Mouse (Mus musculus) midbrain, postnatal 0 days (tissue): ENCODE results near the gene Fasl. TPM values are rescaled to one million over a fixed set of nuclear protein-coding genes. Genes with fewer than 3 reads are reported as not detected.

ENCODE experiments used
- ATAC-seq: fragments of 200-750 bp; cut with Nextera tagmentation; 2 replicates; pipeline ENCODE4 v1.8.0; 2017; ENCODE audit warnings: moderate number of reproducible peaks, mild to moderate bottlenecking, moderate TSS enrichment, moderate library complexity; ENCODE audit not compliant: low FRiP score
- DNase-seq: peaks from one replicate; pipeline ENCODE4 v3.0.0-alpha.2; 2015; ENCODE audit warnings: low spot score
- H3K27ac ChIP-seq: fragments of 300-500 bp; sonication (generic); 2 replicates; pipeline ENCODE4 v1.5.1; 2014; ENCODE audit warnings: low read depth, mild to moderate bottlenecking, low read length, mixed read lengths
- H3K27me3 ChIP-seq: fragments of 300-500 bp; sonication (generic); 2 replicates; pipeline ENCODE4 v1.6.1; 2014; ENCODE audit warnings: low read length, control low read depth, mixed read lengths; ENCODE audit not compliant: insufficient read depth
- H3K36me3 ChIP-seq: fragments of 300-500 bp; sonication (generic); 2 replicates; pipeline ENCODE4 v1.6.1; 2014; ENCODE audit warnings: low read length, control low read depth, mixed read lengths; ENCODE audit not compliant: insufficient read depth
- H3K4me1 ChIP-seq: fragments of 300-500 bp; sonication (generic); 2 replicates; pipeline ENCODE4 v1.6.1; 2014; ENCODE audit warnings: mild to moderate bottlenecking, control low read depth, antibody characterized with exemption, low read length, mixed read lengths; ENCODE audit not compliant: insufficient read depth
- H3K4me2 ChIP-seq: fragments of 300-500 bp; sonication (generic); 2 replicates; pipeline ENCODE4 v1.6.1; 2014; ENCODE audit warnings: low read depth, mild to moderate bottlenecking, low read length, mixed read lengths; ENCODE audit not compliant: poor library complexity, severe bottlenecking
- H3K4me3 ChIP-seq: fragments of 300-500 bp; sonication (generic); 2 replicates; pipeline ENCODE4 v1.5.1; 2014; ENCODE audit warnings: low read depth, mild to moderate bottlenecking, low read length, moderate library complexity
- H3K9ac ChIP-seq: fragments of 300-500 bp; sonication (generic); replicated peaks from 2 replicates; pipeline ENCODE4 v1.6.1; 2014; ENCODE audit warnings: mild to moderate bottlenecking, low read length, moderate library complexity, mixed read lengths; ENCODE audit not compliant: poor library complexity, severe bottlenecking
- H3K9me3 ChIP-seq: fragments of 300-500 bp; sonication (generic); 2 replicates; pipeline ENCODE4 v1.6.1; 2016; ENCODE audit warnings: low read length, control low read depth
- CTCF ChIP-seq: IDR thresholded peaks from 2 replicates; pipeline ENCODE4 v1.5.1; 2016; ENCODE audit warnings: antibody characterized with exemption, mild to moderate bottlenecking
- WGBS: fragments of 180-500 bp; shearing (Covaris S2); extraction: QIAGEN DNeasy Blood & Tissue Kit; methylation state at CpG from one replicate; pipeline ENCODE4 v1.1.7; 2014; 5-methylcytosine and 5-hydroxymethylcytosine counted together
- polyA plus RNA-seq: library from polyadenylated mRNA; unstranded; fragments of >200 nt; fragmentation: Nextera tagmentation; extraction: Ambion mirVana; gene quantifications from 2 replicates; pipeline ENCODE4 v1.2.1, GENCODE M21; 2015
- total RNA-seq: library from RNA; depleted of rRNA; stranded (reverse); fragments of >200 nt; gene quantifications from 2 replicates; pipeline ENCODE4 v1.2.3, GENCODE M21; 2014

Gene Fasl
- total and polyA plus RNA-seq, 2 experiments from 2014 or later, result 0.05 to 0.46 TPM

DNA sequence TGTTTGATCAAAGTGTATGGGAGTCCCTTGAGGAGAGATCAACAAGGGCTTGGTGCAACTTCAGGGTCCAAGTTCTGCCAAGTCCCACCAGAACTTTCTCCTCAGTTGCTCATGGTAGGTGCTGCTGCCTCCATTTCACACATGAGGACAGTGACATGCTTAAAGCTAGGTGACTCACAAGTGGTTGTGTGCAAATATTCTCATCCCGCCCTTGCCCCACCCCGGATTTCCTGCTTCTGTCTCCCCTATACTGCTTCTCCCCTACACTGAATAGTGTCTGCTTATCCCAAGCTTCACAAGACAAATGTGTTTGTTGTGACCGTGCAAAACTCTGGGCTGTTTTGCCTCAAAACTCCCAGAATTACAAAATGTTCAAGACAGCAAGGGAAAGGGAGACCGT, 43.4 kb downstream of the Fasl start:
- DNase-seq (no peak), ATAC-seq (no peak)
- H3K9ac ChIP-seq, result no peak overlapping the region
- no peak overlapping the region for H3K4me2 ChIP-seq
- no peaks in the 10 kb centered on the region for H3K4me1 ChIP-seq
- no peak overlapping the region for H3K27ac ChIP-seq
- H3K9me3 ChIP-seq, result no peaks in the 10 kb centered on the region
- WGBS, result 91% methylated on average over 4 of the region's 4 CpGs
- no peak overlapping the region for H3K4me3 ChIP-seq
- no peak for TF ChIP-seq CTCF
- H3K27me3 ChIP-seq, result no peaks in the 10 kb centered on the region
- no peaks in the 10 kb centered on the region for H3K36me3 ChIP-seq

DNA sequence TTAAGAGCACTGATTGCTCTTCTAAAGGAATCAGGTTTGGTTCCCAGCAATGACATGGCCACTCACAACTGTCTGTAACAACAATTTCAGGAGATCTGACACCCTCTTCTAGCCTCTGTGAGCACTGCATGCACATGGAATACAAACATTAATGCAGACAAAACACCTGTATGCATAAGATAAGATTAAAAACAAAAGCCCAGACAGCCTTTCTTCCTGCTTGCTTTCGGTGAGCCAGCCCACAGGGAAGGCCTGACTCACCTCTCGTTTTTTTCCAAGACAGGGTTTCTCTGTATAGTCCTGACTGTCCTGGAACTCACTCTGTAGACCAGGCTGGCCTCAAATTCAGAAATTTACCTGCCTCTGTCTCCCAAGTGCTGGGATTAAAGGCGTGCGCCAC, 44.1 kb downstream of the Fasl start:
- no peak overlapping the region for H3K27ac ChIP-seq
- H3K4me3 ChIP-seq, result no peak overlapping the region
- 82% methylated on average over 4 of the region's 4 CpGs for WGBS

DNA sequence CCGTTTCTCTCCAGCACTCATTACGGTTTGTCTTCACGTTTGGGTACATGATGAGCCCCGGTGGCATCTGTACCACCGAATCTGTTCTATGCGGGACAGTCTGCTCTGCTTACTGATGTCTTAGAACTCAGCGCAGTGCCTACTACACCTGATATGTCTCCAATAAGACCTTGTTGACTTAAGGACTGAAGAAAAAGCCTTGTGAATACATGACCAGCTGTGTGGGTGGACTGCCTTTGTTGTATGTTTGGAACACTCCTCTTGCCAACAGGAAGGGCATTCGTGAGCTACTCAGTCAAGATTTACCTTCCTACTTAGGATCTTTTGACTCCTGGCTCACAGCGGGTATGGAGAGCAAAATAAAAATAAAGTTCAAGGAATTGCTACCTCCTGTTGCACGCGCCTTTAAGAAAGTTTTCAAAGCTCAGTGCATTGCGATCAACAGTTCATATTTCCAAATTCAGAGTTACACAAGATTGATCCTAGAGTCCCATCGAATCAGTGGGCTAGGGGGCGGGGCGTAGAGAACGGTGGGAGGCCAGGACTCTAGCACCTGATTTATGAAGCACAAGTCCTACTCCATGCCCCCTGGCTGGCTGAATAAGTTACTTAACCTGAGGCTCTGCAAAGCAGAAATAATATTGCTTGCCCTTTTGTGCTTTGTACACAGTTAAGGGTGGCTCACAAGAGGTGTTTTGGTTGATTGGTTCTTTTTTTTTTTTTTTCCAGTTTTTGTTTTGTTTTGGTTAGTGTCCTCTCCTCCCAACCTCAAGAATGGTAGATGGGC, 45.6 kb downstream of the Fasl start:
- Histone ChIP-seq H3K27ac (no peak overlapping the region), H3K9ac (no peak overlapping the region), H3K4me1 (no peaks in the 10 kb centered on the region), H3K36me3 (no peaks in the 10 kb centered on the region), H3K4me3 (no peak overlapping the region), H3K27me3 (no peaks in the 10 kb centered on the region), H3K4me2 (no peak overlapping the region), H3K9me3 (no peaks in the 10 kb centered on the region)
- no peak for ATAC-seq
- no peak for DNase-seq
- WGBS, result 90% methylated on average over 16 of the region's 16 CpGs
- TF ChIP-seq CTCF, result no peak

More for the DNA sequence above, 44.1 kb downstream of the Fasl start:
- H3K27me3 ChIP-seq, result no peaks in the 10 kb centered on the region
- DNase-seq, result no peak
- TF ChIP-seq CTCF, result no peak
- H3K4me1 ChIP-seq, result no peaks in the 10 kb centered on the region
- H3K9me3 ChIP-seq, result no peaks in the 10 kb centered on the region
- H3K9ac ChIP-seq, result no peak overlapping the region
- H3K36me3 ChIP-seq, result no peaks in the 10 kb centered on the region
- ATAC-seq, result no peak
- no peak overlapping the region for H3K4me2 ChIP-seq

DNA sequence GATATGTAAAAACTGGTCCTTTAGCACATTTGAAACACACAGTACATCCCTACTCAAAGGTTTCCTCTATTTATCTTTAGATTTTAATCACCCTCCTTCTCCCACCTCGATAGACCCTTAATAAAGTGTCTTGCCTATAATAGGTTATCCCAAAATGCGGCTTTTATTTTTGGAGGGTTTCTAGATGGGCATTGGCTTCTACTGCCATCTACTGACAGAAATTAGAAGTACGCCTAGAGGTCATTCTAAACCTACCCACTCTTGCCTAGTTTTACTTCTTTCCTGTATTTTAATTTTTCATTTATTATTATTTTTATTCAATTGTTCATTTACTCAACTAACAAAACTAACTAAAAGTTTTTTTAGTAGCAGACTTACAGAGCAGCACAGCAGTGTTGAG, 51.4 kb downstream of the Fasl start:
- DNase-seq, result peak; percentile 62
- no peak; the same call in 1 of the 2 replicates for ATAC-seq

DNA sequence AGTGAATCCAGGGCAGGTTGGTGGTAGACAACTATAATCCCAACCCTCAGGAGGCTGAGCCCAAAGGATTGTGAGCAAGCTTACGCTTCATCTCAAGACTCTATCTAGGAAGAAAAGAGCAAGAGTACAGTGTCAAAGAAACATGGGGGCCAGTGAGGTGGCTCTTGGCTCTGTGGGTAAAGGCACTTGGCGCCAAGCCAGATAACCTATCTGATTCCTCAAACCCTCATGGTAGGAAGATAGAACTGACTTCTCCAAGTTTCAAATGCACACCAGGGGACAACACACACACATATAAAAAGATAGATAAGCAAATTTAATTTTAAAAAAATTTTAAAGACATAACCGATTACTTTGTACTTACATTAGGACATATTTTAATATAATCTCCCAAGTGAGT, 52.0 kb downstream of the Fasl start:
- no peak for ATAC-seq
- Histone ChIP-seq H3K9ac (no peak overlapping the region), H3K4me3 (no peak overlapping the region), H3K36me3 (no peaks in the 10 kb centered on the region), H3K4me2 (no peak overlapping the region), H3K9me3 (no peaks in the 10 kb centered on the region), H3K27me3 (no peaks in the 10 kb centered on the region), H3K27ac (no peak overlapping the region), H3K4me1 (no peaks in the 10 kb centered on the region)
- no peak for DNase-seq
- 91% methylated on average over 3 of the region's 3 CpGs for WGBS
- no peak for TF ChIP-seq CTCF

More for the DNA sequence above, 51.4 kb downstream of the Fasl start:
- TF ChIP-seq CTCF, result peak; percentile 85
- Histone ChIP-seq H3K4me1 (no peaks in the 10 kb centered on the region), H3K4me3 (no peak overlapping the region), H3K36me3 (no peaks in the 10 kb centered on the region), H3K27me3 (no peaks in the 10 kb centered on the region), H3K4me2 (no peak overlapping the region), H3K27ac (no peak overlapping the region), H3K9ac (no peak overlapping the region), H3K9me3 (no peaks in the 10 kb centered on the region)
- WGBS, result 5% methylated on average over 3 of the region's 3 CpGs

DNA sequence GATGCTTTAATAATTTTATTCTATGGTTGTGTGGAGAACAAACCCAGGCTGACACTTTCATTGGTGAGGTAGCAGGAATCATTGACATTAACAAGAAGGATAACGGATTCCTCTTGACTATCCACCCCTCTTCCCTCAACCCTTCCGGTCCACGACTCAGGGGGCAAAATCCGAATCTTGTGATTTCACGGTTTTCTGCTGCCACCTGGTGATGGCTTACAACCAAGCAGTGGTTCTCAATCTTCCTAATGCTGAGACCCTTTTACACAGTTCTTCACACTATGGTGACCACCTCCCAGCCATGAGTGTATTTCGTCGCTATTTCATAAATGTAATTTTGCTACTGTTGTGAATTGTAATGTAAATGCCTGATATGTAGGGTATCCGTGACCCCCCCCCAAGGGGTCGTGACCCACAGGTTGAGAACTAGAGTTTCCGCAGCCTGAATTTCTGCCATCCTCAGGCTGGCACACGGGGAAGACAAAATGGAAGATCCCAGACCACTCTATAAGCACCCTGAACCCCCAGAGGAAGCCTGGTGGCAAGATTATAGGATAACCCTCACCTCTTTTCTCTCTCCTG, 52.7 kb downstream of the Fasl start:
- peak; percentile 76 for TF ChIP-seq CTCF
- no peak overlapping the region for H3K9ac ChIP-seq
- ATAC-seq (no peak), DNase-seq (peak; percentile 46)
- H3K27ac ChIP-seq, result no peak overlapping the region
- no peak overlapping the region for H3K4me3 ChIP-seq
- H3K4me1 ChIP-seq, result no peaks in the 10 kb centered on the region
- H3K36me3 ChIP-seq, result no peaks in the 10 kb centered on the region
- no peaks in the 10 kb centered on the region for H3K9me3 ChIP-seq
- 57% methylated on average over 11 of the region's 11 CpGs for WGBS
- no peaks in the 10 kb centered on the region for H3K27me3 ChIP-seq
- H3K4me2 ChIP-seq, result no peak overlapping the region
